Mouse (Mus musculus): ENCODE measurements at regions not wholly inside any gene's neighbourhood (a gene's known extent, or its start where the extent isn't known, plus 50 kb on each side); places are given as distances from the start of the nearest gene placed in this dataset.

- DNase-seq (ENCODE audit: low read depth in 1 of 2, low spot score in 2 of 2) = no peak
Observed at GRCm38 (mm10) chr13:97617511-97618189, 142.8 kb downstream of the Gm10260 start.

- no peak for DNase-seq (ENCODE audit: low read depth in 1 of 2, low spot score in 2 of 2)
Observed at GRCm38 (mm10) chr13:97616919-97617318, 143.5 kb downstream of the Gm10260 start.

- peak in 1 of 2 experiments; percentile 39 for DNase-seq (ENCODE audit: low read depth in 1 of 2, low spot score in 2 of 2)
Observed at GRCm38 (mm10) chr13:97607221-97607723, 153.2 kb downstream of the Gm10260 start.

- DNase-seq (ENCODE audit: low read depth in 1 of 2, low spot score in 2 of 2) = no peak
Observed at GRCm38 (mm10) chr13:97604451-97604850, 156.0 kb downstream of the Gm10260 start.

- DNase-seq (ENCODE audit: low read depth in 1 of 2, low spot score in 2 of 2) = no peak
Observed at GRCm38 (mm10) chr13:97601135-97601730, 159.2 kb downstream of the Gm10260 start.

- DNase-seq (ENCODE audit: low read depth in 1 of 2, low spot score in 2 of 2) = no peak
Observed at GRCm38 (mm10) chr13:97600136-97600535, 160.3 kb downstream of the Gm10260 start.

GRCm38 (mm10) chr13:97598507-97599431 lies 161.7 kb downstream of the Gm10260 start:
- no peak for DNase-seq (ENCODE audit: low read depth in 1 of 2, low spot score in 2 of 2)

GRCm38 (mm10) chr13:97594851-97595250 lies 165.6 kb downstream of the Gm10260 start:
- no peak for DNase-seq (ENCODE audit: low read depth in 1 of 2, low spot score in 2 of 2)

- DNase-seq (ENCODE audit: low read depth in 1 of 2, low spot score in 2 of 2) = no peak
Observed at GRCm38 (mm10) chr13:97589626-97590025, 170.8 kb downstream of the Gm10260 start.

- DNase-seq (ENCODE audit: low read depth in 1 of 2, low spot score in 2 of 2) = no peak
Observed at GRCm38 (mm10) chr13:97588085-97588484, 172.3 kb downstream of the Gm10260 start.

GRCm38 (mm10) chr13:97587088-97587487 lies 173.3 kb downstream of the Gm10260 start:
- DNase-seq (ENCODE audit: low read depth in 1 of 2, low spot score in 2 of 2) = no peak

GRCm38 (mm10) chr13:97584045-97584444 lies 176.4 kb downstream of the Gm10260 start:
- DNase-seq (ENCODE audit: low read depth in 1 of 2, low spot score in 2 of 2) = no peak

- no peak for DNase-seq (ENCODE audit: low read depth in 1 of 2, low spot score in 2 of 2)
Observed at GRCm38 (mm10) chr13:97581380-97581779, 179.1 kb downstream of the Gm10260 start.

- no peak for DNase-seq (ENCODE audit: low read depth in 1 of 2, low spot score in 2 of 2)
Observed at GRCm38 (mm10) chr13:97580241-97580874, 180.1 kb downstream of the Gm10260 start.

GRCm38 (mm10) chr13:97578595-97578994 lies 181.8 kb downstream of the Gm10260 start:
- no peak for DNase-seq (ENCODE audit: low read depth in 1 of 2, low spot score in 2 of 2)

- DNase-seq (ENCODE audit: low read depth in 1 of 2, low spot score in 2 of 2) = no peak
Observed at GRCm38 (mm10) chr13:97577081-97577785, 183.2 kb downstream of the Gm10260 start.

GRCm38 (mm10) chr13:97573601-97574000 lies 186.8 kb downstream of the Gm10260 start:
- DNase-seq (ENCODE audit: low read depth in 1 of 2, low spot score in 2 of 2) = no peak

- DNase-seq (ENCODE audit: low read depth in 1 of 2, low spot score in 2 of 2) = no peak
Observed at GRCm38 (mm10) chr13:97572352-97572751, 188.1 kb downstream of the Gm10260 start.

- DNase-seq (ENCODE audit: low read depth in 1 of 2, low spot score in 2 of 2) = no peak
Observed at GRCm38 (mm10) chr13:97570009-97570408, 190.4 kb downstream of the Gm10260 start.

GRCm38 (mm10) chr13:97567632-97568031 lies 192.8 kb downstream of the Gm10260 start:
- no peak for DNase-seq (ENCODE audit: low read depth in 1 of 2, low spot score in 2 of 2)

All from monocyte, adult 2 months (primary cell).